Mouse (Mus musculus) forebrain, embryonic 14.5 days (tissue): ENCODE results near the gene Rheb. TPM values are rescaled to one million over a fixed set of nuclear protein-coding genes. Genes with fewer than 3 reads are reported as not detected.
"Not testable (repeated sequence)": the region's sequence is repeated elsewhere in the genome, so short reads cannot be mapped to it uniquely, and the experiment has no call there.

Source experiments
- ATAC-seq: fragments of 200-750 bp; cut with Nextera tagmentation; 2 replicates; pipeline ENCODE4 v1.8.0; 2017; ENCODE audit warnings: mild to moderate bottlenecking, moderate library complexity
- DNase-seq: peaks from one replicate; pipeline ENCODE4 v3.0.0-alpha.2; 2015; ENCODE audit warnings: low spot score
- H3K27ac ChIP-seq: fragments of 300-500 bp; sonication (generic); 2 replicates; pipeline ENCODE4 v1.5.1; 2014; ENCODE audit warnings: low read depth, mild to moderate bottlenecking, control low read depth, low read length, moderate library complexity
- H3K27me3 ChIP-seq: fragments of 300-500 bp; sonication (generic); replicated peaks from 2 replicates; pipeline ENCODE4 v1.6.1; 2014; ENCODE audit warnings: low read length, control low read depth, mixed read lengths; ENCODE audit not compliant: control insufficient read depth, insufficient read depth
- H3K36me3 ChIP-seq: fragments of 300-500 bp; sonication (generic); 2 replicates; pipeline ENCODE4 v1.6.1; 2014; ENCODE audit warnings: low read length, control low read depth; ENCODE audit not compliant: control insufficient read depth, insufficient read depth
- H3K4me1 ChIP-seq: fragments of 300-500 bp; sonication (generic); 2 replicates; pipeline ENCODE4 v1.6.1; 2014; ENCODE audit warnings: antibody characterized with exemption, low read length, control low read depth; ENCODE audit not compliant: control insufficient read depth, insufficient read depth
- H3K4me2 ChIP-seq: fragments of 300-500 bp; sonication (generic); 2 replicates; pipeline ENCODE4 v1.6.1; 2014; ENCODE audit warnings: mild to moderate bottlenecking, control low read depth, low read length
- H3K4me3 ChIP-seq: fragments of 300-500 bp; sonication (generic); 2 replicates; pipeline ENCODE4 v1.5.1; 2014; ENCODE audit warnings: low read depth, low read length, control low read depth
- H3K9ac ChIP-seq: fragments of 300-500 bp; sonication (generic); 2 replicates; pipeline ENCODE4 v1.6.1; 2014; ENCODE audit warnings: mild to moderate bottlenecking, low read length, control low read depth, moderate library complexity
- H3K9me3 ChIP-seq: fragments of 300-500 bp; sonication (generic); replicated peaks from 2 replicates; pipeline ENCODE4 v1.6.1; 2016; ENCODE audit warnings: low read length, control low read depth, mixed read lengths; ENCODE audit not compliant: control insufficient read depth
- WGBS: fragments of 180-500 bp; shearing (Covaris S2); extraction: QIAGEN DNeasy Blood & Tissue Kit; methylation state at CpG from one replicate; pipeline ENCODE4 v1.1.7; 2014; 5-methylcytosine and 5-hydroxymethylcytosine counted together
- polyA plus RNA-seq: library from polyadenylated mRNA; unstranded; fragments of >200 nt; fragmentation: Nextera tagmentation; extraction: Ambion mirVana; gene quantifications from 2 replicates; pipeline ENCODE4 v1.2.1, GENCODE M21; 2014

The Rheb gene
- polyA plus RNA-seq, 1 experiment from 2014 or later, result 229 TPM

DNA sequence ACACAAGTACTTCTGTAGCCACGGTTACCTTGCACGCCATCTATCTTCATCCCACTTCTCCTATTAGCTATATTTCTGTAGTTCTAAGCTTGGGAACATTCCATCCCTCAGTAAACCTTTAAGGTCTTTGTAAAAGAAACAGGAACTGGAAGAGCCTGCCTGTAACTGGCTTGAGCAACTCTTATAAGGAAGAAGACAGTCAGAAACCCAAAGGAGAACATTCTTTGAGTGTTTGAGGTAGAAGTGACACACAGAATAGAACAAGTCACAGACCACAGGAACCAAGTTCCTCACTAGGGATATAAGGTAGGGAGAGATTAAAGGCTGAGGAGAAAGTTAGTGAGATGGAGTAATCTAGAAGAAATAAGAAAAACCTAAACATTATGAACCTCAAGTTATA lies 15.3 kb downstream of the Rheb start:
- 93% methylated on average over 2 of the region's 2 CpGs for WGBS
- DNase-seq, result no peak
- no peaks in the 10 kb centered on the region for H3K36me3 ChIP-seq

DNA sequence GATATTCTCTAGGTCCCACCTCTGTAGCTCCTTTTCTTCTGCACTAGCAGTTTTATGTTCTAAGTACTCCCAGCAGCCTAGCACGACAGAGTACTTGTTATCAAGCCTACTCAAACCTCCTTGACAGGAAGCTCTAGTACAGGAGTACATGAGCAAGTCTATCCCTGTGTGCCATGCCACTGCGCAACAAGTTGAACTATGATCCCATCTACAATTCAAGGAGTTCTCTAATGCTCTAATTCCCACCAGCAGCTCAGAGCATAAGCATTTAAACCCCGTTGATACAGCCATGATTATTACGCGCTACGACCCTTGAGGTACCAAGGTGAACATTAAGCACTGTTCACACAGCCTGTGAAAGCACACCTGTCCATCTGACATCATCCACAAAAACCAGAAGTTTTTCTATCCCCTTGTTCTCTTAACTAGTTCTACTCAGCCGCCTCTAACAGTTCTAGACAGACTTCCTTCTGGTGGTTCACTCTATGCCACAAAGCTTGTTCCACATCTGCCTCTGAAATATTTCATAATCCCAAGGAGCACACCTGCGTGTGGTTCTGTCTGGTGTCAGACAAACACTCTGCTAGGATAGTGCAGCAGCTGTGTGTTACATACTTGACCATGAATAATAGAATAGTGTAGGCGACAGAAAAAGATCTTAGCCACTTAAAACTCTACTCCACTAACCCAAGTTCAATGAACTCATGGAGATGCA lies 16.2 kb downstream of the Rheb start:
- no peak for DNase-seq
- H3K4me3 ChIP-seq, result no peak overlapping the region
- ATAC-seq, result no peak
- H3K9me3 ChIP-seq, result no peaks in the 10 kb centered on the region
- no peak overlapping the region for H3K4me2 ChIP-seq
- H3K27me3 ChIP-seq, result no peaks in the 10 kb centered on the region
- no peak overlapping the region for H3K27ac ChIP-seq
- H3K4me1 ChIP-seq, result 0 out of 2 replicates have a peak, but pooled peaks cover 5% of the 10 kb centered on the region
- H3K36me3 ChIP-seq, result no peaks in the 10 kb centered on the region
- no peak overlapping the region for H3K9ac ChIP-seq
- 94% methylated on average over 9 of the region's 9 CpGs for whole genome bisulfite sequencing

More for the DNA sequence above, 15.3 kb downstream of the Rheb start:
- Histone ChIP-seq H3K4me2 (no peak overlapping the region), H3K27me3 (no peaks in the 10 kb centered on the region), H3K4me1 (0 out of 2 replicates have a peak, but pooled peaks cover 5% of the 10 kb centered on the region), H3K27ac (no peak overlapping the region), H3K9ac (no peak overlapping the region), H3K9me3 (no peaks in the 10 kb centered on the region), H3K4me3 (no peak overlapping the region)
- ATAC-seq, result no peak

DNA sequence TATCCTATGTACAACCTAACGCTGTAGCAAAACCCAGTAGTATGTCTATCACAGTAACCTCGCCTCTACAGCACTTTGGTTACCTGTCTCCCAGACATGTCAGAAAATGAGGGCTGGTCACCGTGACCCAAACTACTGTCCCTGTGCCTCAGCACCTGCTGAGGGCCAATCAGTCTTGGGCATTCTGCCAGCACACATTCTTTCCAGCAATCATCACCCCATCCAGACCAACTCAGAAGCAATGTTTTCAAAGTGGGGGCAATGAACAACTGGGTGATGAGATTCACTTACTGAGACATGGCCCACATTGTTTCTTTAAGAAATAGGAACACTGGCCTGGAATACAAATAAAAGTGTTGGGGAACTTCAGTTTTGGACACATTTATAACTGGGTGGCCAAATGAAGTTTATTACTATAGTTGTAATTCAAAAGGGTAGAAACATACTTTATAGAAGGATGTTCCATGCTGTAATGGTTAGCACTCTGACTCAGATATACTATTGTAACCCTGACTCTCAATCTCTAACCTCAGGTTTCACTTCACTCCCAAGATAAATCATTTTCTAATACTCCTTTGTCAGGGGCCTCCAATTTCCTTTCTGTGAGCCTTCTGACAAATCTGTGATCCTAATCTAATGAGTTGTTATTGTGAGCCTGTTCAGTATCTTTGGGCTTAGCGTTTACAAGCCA lies 16.9 kb downstream of the Rheb start:
- no peak for DNase-seq
- WGBS, result 77% methylated on average over 4 of the region's 4 CpGs
- H3K4me1 ChIP-seq, result 0 out of 2 replicates have a peak, but pooled peaks cover 5% of the 10 kb centered on the region
- no peak overlapping the region for H3K4me3 ChIP-seq
- H3K4me2 ChIP-seq, result no peak overlapping the region
- H3K36me3 ChIP-seq, result no peaks in the 10 kb centered on the region
- no peaks in the 10 kb centered on the region for H3K27me3 ChIP-seq
- no peak for ATAC-seq
- H3K27ac ChIP-seq, result no peak overlapping the region
- no peak overlapping the region for H3K9ac ChIP-seq
- H3K9me3 ChIP-seq, result no peaks in the 10 kb centered on the region

DNA sequence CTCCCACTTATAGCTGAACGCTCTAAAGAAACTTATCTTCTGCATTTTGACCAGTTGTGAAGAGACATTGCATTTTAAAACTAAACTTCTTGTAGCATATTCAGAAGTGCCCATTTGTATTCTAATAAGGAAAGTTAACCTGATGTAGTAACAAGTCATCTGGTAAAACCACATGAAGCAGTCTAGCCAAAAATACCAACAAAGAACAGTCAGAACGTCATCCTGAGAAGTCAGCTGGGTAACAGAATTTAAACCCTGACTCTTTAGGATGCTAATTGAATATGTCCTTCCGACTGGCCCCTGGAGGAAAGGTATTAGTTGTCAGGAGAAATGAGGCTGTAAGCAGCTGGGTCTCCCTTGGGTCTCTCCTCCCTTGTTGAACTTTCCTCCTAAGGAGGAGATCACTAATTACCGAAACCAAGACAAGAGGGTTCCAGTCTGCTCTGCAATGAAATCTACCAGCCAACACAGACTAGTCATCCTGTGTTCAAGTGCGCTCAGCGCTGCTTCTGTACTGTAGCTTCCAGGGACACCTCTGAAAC lies 18.5 kb downstream of the Rheb start:
- Histone ChIP-seq H3K4me3 (no peak overlapping the region), H3K9ac (no peak overlapping the region), H3K4me1 (0 out of 2 replicates have a peak, but pooled peaks cover 5% of the 10 kb centered on the region), H3K4me2 (no peak overlapping the region), H3K36me3 (no peaks in the 10 kb centered on the region), H3K9me3 (no peaks in the 10 kb centered on the region), H3K27me3 (no peaks in the 10 kb centered on the region), H3K27ac (no peak overlapping the region)
- 81% methylated on average over 6 of the region's 6 CpGs for WGBS
- no peak for DNase-seq
- ATAC-seq, result no peak

DNA sequence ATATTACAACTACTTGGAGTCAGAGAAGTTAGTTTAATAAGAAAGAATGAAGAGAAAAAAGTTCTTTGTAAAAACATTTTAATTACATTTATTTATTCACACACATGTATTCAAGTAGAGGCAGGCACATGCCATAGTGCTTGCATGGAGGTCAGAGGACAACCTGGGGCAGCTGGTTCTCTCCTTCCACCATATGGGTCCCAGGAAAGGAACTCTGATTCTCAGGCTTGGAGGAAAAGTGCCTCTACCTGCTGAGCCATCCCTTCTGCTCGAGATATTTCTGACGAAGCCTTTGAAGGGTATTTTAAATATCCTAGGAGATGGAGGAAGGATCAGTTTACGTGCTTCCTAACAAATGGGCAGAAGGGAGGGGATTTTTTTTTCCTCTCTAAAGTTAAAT lies 19.6 kb downstream of the Rheb start:
- no peak overlapping the region for H3K27ac ChIP-seq
- H3K27me3 ChIP-seq, result no peaks in the 10 kb centered on the region
- H3K36me3 ChIP-seq, result no peaks in the 10 kb centered on the region
- H3K4me3 ChIP-seq, result no peak overlapping the region
- no peak for ATAC-seq
- H3K9me3 ChIP-seq, result no peaks in the 10 kb centered on the region
- no peak for DNase-seq
- no peak overlapping the region for H3K9ac ChIP-seq
- H3K4me1 ChIP-seq, result 0 out of 2 replicates have a peak, but pooled peaks cover 5% of the 10 kb centered on the region
- 88% methylated on average over 3 of the region's 3 CpGs for WGBS
- no peak overlapping the region for H3K4me2 ChIP-seq

DNA sequence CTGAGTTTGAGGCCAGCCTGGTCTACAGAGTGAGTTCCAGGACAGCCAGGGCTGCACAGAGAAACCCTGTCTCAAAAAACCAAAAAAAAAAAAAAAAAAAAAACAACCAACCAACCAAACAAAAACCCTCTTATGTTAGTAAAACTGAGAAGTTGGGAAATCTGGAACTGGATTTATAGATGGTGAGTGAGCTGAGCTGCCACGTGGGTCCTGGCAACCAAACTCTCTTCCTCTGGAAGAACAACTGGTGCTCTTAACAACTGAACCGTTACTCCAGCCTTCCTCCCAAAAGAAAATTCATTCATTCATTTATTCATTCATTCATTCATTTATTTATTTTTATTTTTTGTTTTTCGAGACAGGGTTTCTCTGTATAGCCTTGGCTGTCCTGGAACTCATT lies 20.2 kb downstream of the Rheb start:
- not testable (repeated sequence) for H3K9me3 ChIP-seq, ATAC-seq, H3K4me3 ChIP-seq, H3K36me3 ChIP-seq, DNase-seq, H3K27me3 ChIP-seq, H3K27ac ChIP-seq, H3K9ac ChIP-seq, H3K4me2 ChIP-seq, H3K4me1 ChIP-seq
- 82% methylated on average over 3 of the region's 3 CpGs for WGBS

DNA sequence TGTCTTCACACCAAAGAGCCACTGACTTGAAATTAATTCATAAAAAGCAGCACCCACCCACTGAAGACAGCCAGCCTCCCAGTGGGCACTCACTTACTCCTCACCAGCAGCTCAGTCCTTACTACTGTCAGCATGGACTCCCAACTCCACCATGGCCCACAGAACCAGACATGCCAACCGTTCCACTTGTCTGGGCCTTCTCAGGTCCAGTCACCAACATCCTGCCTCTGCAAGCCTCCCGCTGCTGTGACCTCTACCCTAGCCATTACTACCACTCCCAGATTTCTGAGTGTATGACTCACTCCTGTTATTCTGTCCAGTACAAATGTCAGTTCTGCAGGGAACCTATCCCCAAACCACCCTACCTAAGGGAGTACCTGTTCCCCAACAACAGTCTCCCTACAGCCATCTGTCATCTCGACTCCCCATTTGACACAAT lies 21.0 kb downstream of the Rheb start:
- Histone ChIP-seq H3K27ac (no peak overlapping the region), H3K9me3 (no peaks in the 10 kb centered on the region), H3K27me3 (no peaks in the 10 kb centered on the region), H3K4me3 (no peak overlapping the region), H3K4me1 (0 out of 2 replicates have a peak, but pooled peaks cover 5% of the 10 kb centered on the region), H3K9ac (no peak overlapping the region), H3K4me2 (no peak overlapping the region), H3K36me3 (peaks cover 12% of the 10 kb centered on the region)
- WGBS, result 83% methylated on average over 3 of the region's 3 CpGs
- ATAC-seq, result no peak
- DNase-seq, result no peak

DNA sequence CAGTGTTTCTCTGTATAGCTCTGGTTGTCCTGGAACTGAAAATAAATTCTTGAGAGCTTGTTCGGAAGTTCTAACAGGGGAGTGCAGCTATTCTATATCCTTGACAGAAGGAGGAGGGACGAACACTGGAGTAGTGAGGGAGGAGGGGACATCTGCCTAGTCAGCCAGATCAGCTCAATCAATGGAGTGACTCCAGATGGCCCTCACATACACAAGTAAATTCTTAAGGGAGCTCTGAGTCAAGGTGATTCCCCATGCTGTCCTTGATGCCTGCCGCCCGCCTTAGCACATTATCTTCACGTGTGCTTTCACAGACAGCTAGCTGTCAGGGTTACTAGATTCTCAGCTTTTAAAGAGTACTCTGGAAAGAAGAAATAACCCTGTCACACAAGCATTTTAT lies 21.8 kb downstream of the Rheb start:
- 76% methylated on average over 5 of the region's 5 CpGs for WGBS
- Histone ChIP-seq H3K4me2 (no peak overlapping the region), H3K4me1 (no peaks in the 10 kb centered on the region), H3K36me3 (peaks cover 16% of the 10 kb centered on the region), H3K27ac (no peak overlapping the region), H3K27me3 (no peaks in the 10 kb centered on the region), H3K4me3 (no peak overlapping the region), H3K9ac (no peak overlapping the region), H3K9me3 (no peaks in the 10 kb centered on the region)
- DNase-seq (peak; percentile 31), ATAC-seq (0 out of 2 replicates have a peak, but pooled peaks have one; percentile 46)

DNA sequence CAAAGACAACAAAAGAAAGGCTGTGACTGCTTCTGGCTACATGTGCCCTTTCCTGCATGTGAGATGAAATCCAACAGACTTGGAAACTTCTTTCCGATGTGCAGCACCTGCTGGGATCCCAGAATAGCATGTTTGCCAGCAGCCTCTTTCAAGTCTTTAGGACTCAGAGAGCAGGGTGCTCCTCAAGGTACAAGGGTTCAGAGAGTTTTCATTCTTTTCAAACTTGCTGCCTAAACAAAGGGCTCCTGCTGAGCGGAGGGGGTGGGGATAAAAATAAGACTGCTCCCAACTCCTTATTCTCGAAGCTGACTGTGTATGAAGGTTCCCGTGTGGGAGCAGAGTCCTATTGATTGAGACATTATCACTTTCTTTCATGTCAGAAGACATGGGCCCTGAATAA lies 25.2 kb downstream of the Rheb start:
- ATAC-seq, result no peak
- H3K4me3 ChIP-seq, result no peak overlapping the region
- H3K4me1 ChIP-seq, result no peaks in the 10 kb centered on the region
- WGBS, result 44% methylated on average over 4 of the region's 4 CpGs
- no peak overlapping the region for H3K27ac ChIP-seq
- DNase-seq, result no peak
- H3K27me3 ChIP-seq, result no peaks in the 10 kb centered on the region
- H3K36me3 ChIP-seq, result peaks cover 40% of the 10 kb centered on the region
- H3K9ac ChIP-seq, result no peak overlapping the region
- H3K4me2 ChIP-seq, result no peak overlapping the region
- H3K9me3 ChIP-seq, result no peaks in the 10 kb centered on the region
